ENCODE assay signal across 22 mouse cellular contexts in the genomic region with DNA sequence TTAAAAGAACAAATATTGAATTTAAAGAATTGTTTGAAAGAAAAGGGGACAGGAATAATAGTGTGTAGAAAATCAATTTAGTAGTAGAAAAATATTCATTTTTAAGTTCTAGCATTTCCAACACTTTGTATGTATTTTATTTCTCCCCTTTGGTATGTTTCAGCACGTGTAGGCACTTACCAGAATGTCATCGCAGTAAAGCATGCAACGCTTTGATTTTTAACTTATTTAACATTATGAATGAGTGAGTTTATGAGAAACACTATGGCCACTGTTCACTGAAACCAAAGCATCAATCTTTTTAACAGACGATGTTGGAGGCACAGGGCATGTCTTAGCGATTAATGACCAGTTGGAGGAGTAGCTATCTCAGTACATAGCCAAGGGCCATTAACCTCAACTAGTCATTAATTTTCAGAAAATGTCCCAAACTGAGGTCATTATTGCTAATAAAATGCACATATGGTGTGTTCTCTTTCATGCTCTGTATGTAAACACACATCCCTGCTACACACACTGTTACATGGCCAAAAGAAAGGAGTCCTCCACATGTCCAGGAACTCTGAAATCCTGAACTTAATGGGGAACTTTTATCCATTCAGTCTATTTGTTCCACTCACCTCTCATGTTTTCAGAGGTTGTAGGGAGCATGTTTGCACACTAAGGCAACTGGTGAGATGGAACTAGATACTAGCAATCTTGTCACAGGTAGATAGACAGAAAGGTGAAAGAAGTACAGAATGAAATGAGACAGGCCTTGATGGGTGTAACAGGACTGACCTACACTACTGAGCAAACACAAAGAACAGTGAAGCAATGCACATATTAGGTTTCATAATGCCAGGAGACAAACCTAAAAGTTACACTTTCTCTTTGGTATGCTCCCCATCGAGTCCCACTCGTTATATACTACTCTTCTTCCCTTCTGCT. TPM values are rescaled to one million over a fixed set of nuclear protein-coding genes. Genes with fewer than 3 reads are reported as not detected.
DNase-seq lines count a peak whose midpoint lies in the region; ATAC-seq and TF ChIP-seq lines count a peak whose summit lies in the region.
"Had no signal": no experiment of that assay in that cellular context is flagged by ENCODE, and none has a peak within 500 bp of the region (broad histone marks: within the 10 kb centered on the region; RNA-seq: fewer than 3 reads in every experiment).

No protein-coding gene starts in this region.

- H3K27me3 ChIP-seq in kidney, embryonic 14.5 days (ENCODE audit: control insufficient read depth, insufficient read depth, low read length), result no peaks in the 10 kb centered on the region
- H3K27me3 ChIP-seq in kidney, adult 2 months (replicated peaks; ENCODE audit: control insufficient read depth, insufficient read depth, low read length), result no peaks in the 10 kb centered on the region
- H3K27me3 ChIP-seq in limb, embryonic 10.5 days (ENCODE audit: low read depth, poor library complexity, severe bottlenecking), result no peaks in the 10 kb centered on the region
- H3K27me3 ChIP-seq in neural tube, embryonic 13.5 days, result no peaks in the 10 kb centered on the region
- H3K27me3 ChIP-seq: forebrain, embryonic 13.5 days; Patski had no signal

- peaks cover 5% of the 10 kb centered on the region; the same call in 1 of the 2 replicates for H3K4me1 ChIP-seq in kidney, embryonic 14.5 days (ENCODE audit: control insufficient read depth, insufficient read depth, low read length)
- H3K4me1 ChIP-seq in kidney, adult 2 months (ENCODE audit: control insufficient read depth, insufficient read depth, low read length), result no peaks in the 10 kb centered on the region
- peaks cover 19% of the 10 kb centered on the region for H3K4me1 ChIP-seq in limb, embryonic 10.5 days
- peaks cover 3% of the 10 kb centered on the region; the same call in 1 of the 2 replicates for H3K4me1 ChIP-seq in neural tube, embryonic 13.5 days (replicated peaks)
- H3K4me1 ChIP-seq: forebrain, embryonic 13.5 days; midbrain, embryonic 10.5 days had no signal

- no peak overlapping the region for H3K9ac ChIP-seq in kidney, embryonic 14.5 days (ENCODE audit: low read depth, low read length)
- no peak overlapping the region for H3K9ac ChIP-seq in neural tube, embryonic 13.5 days
- H3K9ac ChIP-seq: forebrain, embryonic 13.5 days; liver, postnatal 0 days had no signal

- ATAC-seq in kidney, embryonic 14.5 days (ENCODE audit: low FRiP score, low TSS enrichment), result peak; percentile 94
- peak; percentile 40; the same call in 1 of the 2 replicates for ATAC-seq in neural tube, embryonic 13.5 days (ENCODE audit: low read depth)
- ATAC-seq: forebrain, embryonic 13.5 days; liver, postnatal 0 days; lung, postnatal 0 days; midbrain, embryonic 16.5 days; Patski had no signal

- H3K9me3 ChIP-seq in kidney, embryonic 14.5 days (ENCODE audit: control insufficient read depth, low read length), result peaks cover 4% of the 10 kb centered on the region; the same call in 1 of the 2 replicates
- no peaks in the 10 kb centered on the region for H3K9me3 ChIP-seq in limb, embryonic 10.5 days (replicated peaks)
- no peaks in the 10 kb centered on the region for H3K9me3 ChIP-seq in neural tube, embryonic 13.5 days
- H3K9me3 ChIP-seq: forebrain, embryonic 13.5 days; midbrain, embryonic 10.5 days had no signal

- 27% methylated on average over 7 of the region's 7 CpGs for WGBS in kidney, embryonic 14.5 days
- 32% methylated on average over 7 of the region's 7 CpGs for WGBS in kidney, adult 2 months
- 41% methylated on average over 7 of the region's 7 CpGs for WGBS in limb, embryonic 10.5 days
- WGBS in neural tube, embryonic 13.5 days, result 57% methylated on average over 7 of the region's 7 CpGs

- no peak for TF ChIP-seq CTCF in kidney, adult 2 months (conservative IDR thresholded peaks at IDR 0.05; ENCODE audit: insufficient read depth, insufficient read length, low read depth, low read length)

- no peak overlapping the region for H3K4me2 ChIP-seq in kidney, embryonic 14.5 days (replicated peaks; ENCODE audit: low read depth, low read length)
- H3K4me2 ChIP-seq in neural tube, embryonic 13.5 days, result no peak overlapping the region
- H3K4me2 ChIP-seq: forebrain, embryonic 13.5 days; heart, embryonic 11.5 days had no signal

- no peaks in the 10 kb centered on the region for H3K36me3 ChIP-seq in kidney, embryonic 14.5 days (ENCODE audit: control insufficient read depth, insufficient read depth, low read length)
- H3K36me3 ChIP-seq in kidney, adult 2 months (ENCODE audit: control insufficient read depth, insufficient read depth, low read length), result no peaks in the 10 kb centered on the region
- no peaks in the 10 kb centered on the region for H3K36me3 ChIP-seq in limb, embryonic 10.5 days
- no peaks in the 10 kb centered on the region for H3K36me3 ChIP-seq in neural tube, embryonic 13.5 days
- H3K36me3 ChIP-seq: midbrain, embryonic 10.5 days had no signal

- no peak overlapping the region for H3K27ac ChIP-seq in kidney, embryonic 14.5 days (ENCODE audit: low read depth, low read length)
- H3K27ac ChIP-seq in kidney, adult 2 months (ENCODE audit: insufficient read depth, low read depth, low read length), result no peak overlapping the region
- peak overlapping the region; percentile 62; the same call in 1 of the 2 replicates for H3K27ac ChIP-seq in limb, embryonic 10.5 days
- H3K27ac ChIP-seq in neural tube, embryonic 13.5 days (replicated peaks), result no peak overlapping the region
- H3K27ac ChIP-seq: forebrain, embryonic 13.5 days; macrophage; midbrain, embryonic 10.5 days; stomach, postnatal 0 days had no signal

- H3K4me3 ChIP-seq in kidney, embryonic 14.5 days (ENCODE audit: low read length), result no peak overlapping the region
- no peak overlapping the region for H3K4me3 ChIP-seq in kidney, adult 2 months (ENCODE audit: insufficient read depth, low read depth, low read length)
- H3K4me3 ChIP-seq in limb, embryonic 10.5 days, result no peak overlapping the region
- no peak overlapping the region for H3K4me3 ChIP-seq in neural tube, embryonic 13.5 days
- H3K4me3 ChIP-seq: forebrain, embryonic 13.5 days; midbrain, embryonic 10.5 days; myocyte had no signal

- no peak for DNase-seq in kidney, adult 2 months
- peak; percentile 57 for DNase-seq in embryo, embryonic 10.5 days (ENCODE audit: low spot score)
- no peak for DNase-seq in limb, embryonic 10.5 days (ENCODE audit: low spot score)
- DNase-seq in testis, postnatal 14 days (ENCODE audit: low spot score), result no peak
- DNase-seq in natural killer cell, adult 2 months (ENCODE audit: low spot score in 2 of 2), result no peak
- DNase-seq: adrenal gland, adult 2 months; cerebellum, adult 11 months; cerebellum, adult 9-11 months; kidney, adult 8-10 months; layer of hippocampus, adult 9-11 months; liver, postnatal 0 days had no signal

- TF ChIP-seq POLR2A in kidney, adult 2 months (IDR thresholded peaks at IDR 0.05; ENCODE audit: low read depth, low read length), result no peak

RNA-seq across cellular contexts. Expression of gene Sema3d, which starts 59.3 kb away (rescaled TPM):
- polyA plus RNA-seq in kidney, embryonic 14.5 days (2014; fragmentation: Nextera tagmentation; extraction: Ambion mirVana), result 19.9 and 29.7 TPM in 2 replicates
- 1.5 and 2.0 TPM in 2 replicates for polyA plus RNA-seq in kidney, adult 2 months (2012; rRNA removed)
- polyA plus RNA-seq in limb, embryonic 10.5 days (2016; fragmentation: Nextera tagmentation; extraction: Ambion mirVana), result 3.2 and 7.0 TPM in 2 replicates
- 5.2 and 6.0 TPM in 2 replicates for polyA plus RNA-seq in neural tube, embryonic 13.5 days (2015; fragmentation: Nextera tagmentation; extraction: Ambion mirVana)
- polyA plus RNA-seq: macrophage had no signal
